Mouse (Mus musculus) liver, postnatal 0 days (tissue): ENCODE measurements around the gene Ptpn4. TPM values are rescaled to one million over a fixed set of nuclear protein-coding genes. Genes with fewer than 3 reads are reported as not detected.

Experiments used
- ATAC-seq: fragments of 200-750 bp; cut with Nextera tagmentation; 2 replicates; pipeline ENCODE4 v1.8.0; 2017; ENCODE audit warnings: mild to moderate bottlenecking, moderate library complexity
- DNase-seq: peaks from one replicate; pipeline ENCODE4 v3.0.0-alpha.2; 2016
- H3K27ac ChIP-seq: fragments of 300-500 bp; sonication (generic); 2 replicates; pipeline ENCODE4 v1.5.1; 2014; ENCODE audit warnings: antibody characterized with exemption, moderate library complexity, mild to moderate bottlenecking, low read depth
- H3K27me3 ChIP-seq: fragments of 300-500 bp; sonication (generic); 2 replicates; pipeline ENCODE4 v1.6.1; 2014; ENCODE audit warnings: low read length, control low read depth, mixed read lengths; ENCODE audit not compliant: insufficient read depth
- H3K36me3 ChIP-seq: fragments of 300-500 bp; sonication (generic); replicated peaks from 2 replicates; pipeline ENCODE4 v1.6.1; 2014; ENCODE audit warnings: mild to moderate bottlenecking, control low read depth, low read length, moderate library complexity, mixed read lengths; ENCODE audit not compliant: insufficient read depth
- H3K4me1 ChIP-seq: fragments of 300-500 bp; sonication (generic); 2 replicates; pipeline ENCODE4 v1.6.1; 2014; ENCODE audit warnings: antibody characterized with exemption, mild to moderate bottlenecking, control low read depth; ENCODE audit not compliant: insufficient read depth
- H3K4me2 ChIP-seq: fragments of 300-500 bp; sonication (generic); 2 replicates; pipeline ENCODE4 v1.6.1; 2014; ENCODE audit warnings: low read depth, mild to moderate bottlenecking, low read length, moderate library complexity, mixed read lengths
- H3K4me3 ChIP-seq: fragments of 300-500 bp; sonication (generic); 2 replicates; pipeline ENCODE4 v1.5.1; 2014; ENCODE audit warnings: low read depth, low read length
- H3K9ac ChIP-seq: fragments of 300-500 bp; sonication (generic); replicated peaks from 2 replicates; pipeline ENCODE4 v1.6.1; 2014; ENCODE audit warnings: mild to moderate bottlenecking, moderate library complexity
- H3K9me3 ChIP-seq: fragments of 300-500 bp; sonication (generic); 2 replicates; pipeline ENCODE4 v1.6.1; 2016; ENCODE audit warnings: mild to moderate bottlenecking, control low read depth, low read length, mixed read lengths
- CTCF ChIP-seq: sonication (generic); IDR thresholded peaks from 2 replicates; pipeline ENCODE4 v1.5.1; 2016; ENCODE audit warnings: antibody characterized with exemption, low read depth
- EP300 ChIP-seq: IDR thresholded peaks from 2 replicates; pipeline ENCODE4 v1.6.1; 2016; ENCODE audit warnings: antibody characterized with exemption, low read depth, mild to moderate bottlenecking
- WGBS: fragments of 180-500 bp; shearing (Covaris S2); extraction: QIAGEN DNeasy Blood & Tissue Kit; methylation state at CpG from one replicate; pipeline ENCODE4 v1.1.7; 2014; ENCODE audit not compliant: insufficient replicate concordance; 5-methylcytosine and 5-hydroxymethylcytosine counted together
- polyA plus RNA-seq: library from polyadenylated mRNA; unstranded; fragments of >200 nt; fragmentation: Nextera tagmentation; extraction: Ambion mirVana; gene quantifications from 2 replicates; pipeline ENCODE4 v1.2.1, GENCODE M21; 2015

The Ptpn4 gene
- polyA plus RNA-seq, 1 experiment from 2014 or later = 1.7 TPM

DNA sequence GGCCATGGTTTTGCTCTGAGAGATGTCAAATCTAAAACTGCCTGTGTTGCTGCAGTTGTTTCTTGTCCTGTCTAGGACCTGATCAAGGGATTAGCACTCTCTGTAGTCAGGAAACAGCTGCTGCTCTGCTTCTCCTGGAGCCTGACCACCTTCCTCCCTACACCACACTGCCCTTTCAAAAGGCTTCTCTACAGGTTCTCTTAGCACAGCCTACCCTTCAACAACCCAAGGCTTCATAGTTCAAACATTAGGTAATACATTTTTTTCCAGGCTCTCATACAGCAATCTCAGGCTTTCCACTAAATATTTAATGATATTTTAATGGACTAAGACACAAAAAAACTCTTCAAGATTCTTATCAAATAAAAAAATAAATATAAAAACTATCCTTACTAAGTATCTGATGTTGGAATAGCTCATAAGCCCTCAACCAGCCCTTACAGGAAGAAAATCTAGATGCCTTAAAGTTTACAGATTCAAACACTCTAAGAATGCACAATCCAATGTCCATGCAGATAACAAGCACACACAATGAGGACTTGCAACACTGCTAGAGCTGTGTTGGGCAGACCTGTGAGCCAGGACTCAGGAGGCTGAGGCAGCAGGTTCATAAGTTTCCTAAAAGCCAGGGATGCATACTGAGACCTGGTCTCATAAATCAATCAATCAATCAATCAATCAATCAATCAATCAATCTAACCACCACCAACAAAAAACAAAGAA is 196.2 kb downstream of the Ptpn4 start:
- H3K9me3 ChIP-seq = no peaks in the 10 kb centered on the region
- H3K36me3 ChIP-seq = no peaks in the 10 kb centered on the region
- no peaks in the 10 kb centered on the region for H3K27me3 ChIP-seq
- no peak for TF ChIP-seq EP300
- no peak for TF ChIP-seq CTCF
- H3K9ac ChIP-seq = no peak overlapping the region
- DNase-seq = no peak
- no peak overlapping the region for H3K4me2 ChIP-seq
- H3K4me3 ChIP-seq = no peak overlapping the region
- H3K4me1 ChIP-seq = peaks cover 7% of the 10 kb centered on the region; the same call in 1 of the 2 replicates
- no peak overlapping the region for H3K27ac ChIP-seq
- ATAC-seq = peak; percentile 45; the same call in 1 of the 2 replicates

DNA sequence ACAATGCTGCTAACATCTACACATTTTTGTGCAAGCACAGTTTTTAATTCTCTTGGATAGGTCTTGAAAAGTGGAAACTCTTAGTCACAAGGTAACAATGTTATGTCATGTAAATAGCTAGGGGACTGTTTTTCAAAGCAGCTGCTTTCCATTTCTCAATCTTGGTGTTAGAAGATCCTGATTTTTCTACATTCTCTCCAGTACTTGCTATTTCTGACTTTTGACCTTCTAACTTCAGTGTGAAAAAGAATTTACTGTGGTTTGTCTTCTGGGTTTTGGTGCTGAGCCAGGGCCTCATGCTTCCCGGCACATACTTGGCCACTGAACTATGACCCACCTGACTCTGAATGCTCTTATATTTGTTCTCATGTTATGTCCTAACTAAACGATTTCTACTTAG is 197.4 kb downstream of the Ptpn4 start:
- peaks cover 7% of the 10 kb centered on the region; the same call in 1 of the 2 replicates for H3K4me1 ChIP-seq
- H3K4me3 ChIP-seq = no peak overlapping the region
- TF ChIP-seq EP300 = no peak
- TF ChIP-seq CTCF = no peak
- no peaks in the 10 kb centered on the region for H3K9me3 ChIP-seq
- H3K27me3 ChIP-seq = no peaks in the 10 kb centered on the region
- H3K36me3 ChIP-seq = no peaks in the 10 kb centered on the region
- H3K27ac ChIP-seq = no peak overlapping the region
- H3K9ac ChIP-seq = no peak overlapping the region
- DNase-seq (no peak), ATAC-seq (no peak)
- WGBS = 44% methylated on average over 2 of the region's 2 CpGs
- no peak overlapping the region for H3K4me2 ChIP-seq

DNA sequence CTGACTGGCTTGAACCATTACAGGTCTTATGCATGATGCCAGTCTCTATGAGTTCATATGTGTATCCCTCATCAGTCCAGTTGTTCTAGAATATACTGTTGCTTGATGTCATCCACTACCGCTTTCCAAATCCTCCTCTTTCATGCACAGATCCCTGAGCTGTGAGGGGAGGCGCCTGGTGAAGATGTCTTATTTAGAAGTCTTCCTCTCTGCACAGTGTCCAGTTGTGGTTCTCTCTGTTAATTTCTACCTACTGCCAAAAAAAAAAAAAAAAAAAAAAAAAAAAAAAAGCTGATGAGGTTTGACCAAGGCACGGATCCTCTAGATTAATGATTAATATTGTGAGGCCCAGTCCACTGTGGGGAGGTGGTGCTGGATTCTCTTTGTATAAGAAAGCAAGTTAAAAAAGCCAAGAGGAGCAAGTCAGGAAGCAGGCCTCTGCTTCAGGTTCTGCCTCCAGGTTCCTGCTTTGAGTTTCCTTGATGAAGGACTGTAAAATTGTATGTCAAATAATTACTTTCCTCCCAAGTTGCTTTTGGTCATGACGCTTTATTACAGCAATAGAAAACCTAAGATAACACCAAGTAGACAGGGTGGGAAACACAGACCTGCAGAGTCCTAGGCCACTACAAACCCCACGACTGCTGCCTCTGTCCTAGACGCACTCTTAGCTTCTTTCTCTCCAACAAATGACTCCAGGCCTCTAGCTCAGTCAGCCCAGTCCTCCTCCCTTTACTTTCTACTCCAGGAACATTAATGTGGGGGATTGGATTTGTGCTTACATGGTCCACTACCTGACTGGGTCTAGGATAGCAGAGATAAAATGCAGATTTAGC is 200.0 kb downstream of the Ptpn4 start:
- Histone ChIP-seq H3K27me3 (no peaks in the 10 kb centered on the region), H3K4me1 (peaks cover 7% of the 10 kb centered on the region; the same call in 1 of the 2 replicates), H3K4me2 (peak overlapping the region; percentile 13; the same call in 1 of the 2 replicates), H3K9me3 (no peaks in the 10 kb centered on the region), H3K9ac (no peak overlapping the region), H3K4me3 (no peak overlapping the region), H3K36me3 (no peaks in the 10 kb centered on the region), H3K27ac (peak overlapping the region; percentile 52)
- WGBS = 72% methylated on average over 6 of the region's 6 CpGs
- DNase-seq = no peak
- ATAC-seq = peak; percentile 56
- no peak for TF ChIP-seq CTCF
- no peak for TF ChIP-seq EP300

DNA sequence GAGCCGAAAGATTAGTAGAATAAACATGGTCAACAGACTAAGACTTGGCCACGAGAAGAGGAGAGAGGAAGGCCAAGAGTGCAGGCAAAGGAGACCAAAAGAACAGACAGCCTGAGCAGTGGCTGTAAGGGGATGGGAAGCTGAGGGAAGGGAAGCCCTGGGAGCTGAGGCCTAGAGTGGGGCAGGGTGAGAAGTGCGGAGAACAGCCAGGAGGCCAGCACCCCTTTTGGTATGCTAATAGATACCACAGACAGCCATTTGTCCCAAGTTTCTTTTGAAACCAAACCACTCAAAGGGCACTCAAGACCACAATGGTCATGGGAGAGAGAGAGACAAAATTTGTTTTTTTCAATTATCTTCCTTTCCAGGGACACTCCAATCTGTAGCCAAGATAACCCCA is 202.7 kb downstream of the Ptpn4 start:
- 72% methylated on average over 3 of the region's 3 CpGs for WGBS
- TF ChIP-seq CTCF (no peak), EP300 (no peak)
- H3K4me1 ChIP-seq = peaks cover 4% of the 10 kb centered on the region; the same call in 1 of the 2 replicates
- no peak for ATAC-seq
- H3K4me3 ChIP-seq = no peak overlapping the region
- H3K36me3 ChIP-seq = 0 out of 2 replicates have a peak, but pooled peaks cover 3% of the 10 kb centered on the region
- H3K9ac ChIP-seq = no peak overlapping the region
- no peaks in the 10 kb centered on the region for H3K9me3 ChIP-seq
- DNase-seq = no peak
- no peaks in the 10 kb centered on the region for H3K27me3 ChIP-seq
- no peak overlapping the region for H3K27ac ChIP-seq
- H3K4me2 ChIP-seq = no peak overlapping the region

DNA sequence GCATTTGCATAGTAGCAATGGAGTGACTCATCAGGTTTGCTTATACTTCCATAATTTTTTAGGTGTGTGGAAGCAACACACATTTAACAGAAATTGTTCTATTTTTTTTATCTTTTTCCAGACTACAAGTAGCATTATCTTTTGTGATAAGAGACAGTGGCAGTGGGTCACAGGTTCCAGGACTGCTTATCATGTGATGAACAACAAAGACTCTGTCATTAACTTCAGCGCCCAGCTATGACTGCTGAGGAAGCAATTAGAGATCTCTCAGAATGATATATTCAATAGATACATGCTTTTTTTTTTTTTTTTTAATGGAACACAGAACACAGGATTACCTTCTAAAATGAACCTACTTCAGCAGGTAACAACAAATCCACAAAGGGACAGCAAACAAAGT is 207.0 kb downstream of the Ptpn4 start:
- ATAC-seq (no peak), DNase-seq (no peak)
- Histone ChIP-seq H3K4me2 (no peak overlapping the region), H3K36me3 (0 out of 2 replicates have a peak, but pooled peaks cover 3% of the 10 kb centered on the region), H3K9ac (no peak overlapping the region), H3K27me3 (no peaks in the 10 kb centered on the region), H3K27ac (no peak overlapping the region), H3K9me3 (no peaks in the 10 kb centered on the region), H3K4me3 (no peak overlapping the region), H3K4me1 (no peaks in the 10 kb centered on the region)
- TF ChIP-seq CTCF (no peak), EP300 (no peak)
- WGBS = 40% methylated on average over 1 of the region's 1 CpGs

DNA sequence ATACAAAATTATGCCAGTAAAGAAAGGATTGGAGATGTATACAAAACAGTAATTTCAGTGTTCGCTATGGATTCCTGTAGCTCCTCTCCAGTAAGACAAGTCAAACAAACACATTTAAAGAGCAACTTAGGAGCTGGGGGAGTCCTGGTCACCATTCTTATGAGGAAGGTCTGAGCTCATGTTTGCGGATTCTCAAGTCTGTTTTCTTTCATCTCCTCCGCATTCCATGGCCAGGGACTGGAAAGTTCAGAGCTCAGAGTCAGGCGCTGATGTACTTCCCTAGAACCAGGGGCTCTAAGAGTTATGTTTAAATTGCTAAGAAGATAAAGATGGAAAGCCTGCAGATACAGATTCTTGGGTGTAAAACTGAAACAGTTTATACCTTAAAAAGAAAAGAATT is 210.6 kb downstream of the Ptpn4 start:
- ATAC-seq = no peak
- H3K27ac ChIP-seq = no peak overlapping the region
- H3K9me3 ChIP-seq = no peaks in the 10 kb centered on the region
- H3K36me3 ChIP-seq = 0 out of 2 replicates have a peak, but pooled peaks cover 4% of the 10 kb centered on the region
- no peak overlapping the region for H3K9ac ChIP-seq
- H3K4me2 ChIP-seq = no peak overlapping the region
- no peaks in the 10 kb centered on the region for H3K27me3 ChIP-seq
- no peaks in the 10 kb centered on the region for H3K4me1 ChIP-seq
- no peak overlapping the region for H3K4me3 ChIP-seq
- WGBS = 81% methylated on average over 4 of the region's 4 CpGs
- TF ChIP-seq EP300 = no peak
- TF ChIP-seq CTCF = no peak
- DNase-seq = no peak
